Mouse (Mus musculus): ENCODE results near the gene Actr2.

- TF ChIP-seq EP300 (optimal IDR thresholded peaks at IDR 0.05) (no peak), CTCF (IDR thresholded peaks at IDR 0.05; ENCODE audit: low read depth) (no peak)
Observed at GRCm38 (mm10) chr11:20116030-20116551, 3.4 kb upstream of the Actr2 start.
